Mouse (Mus musculus) limb, embryonic 10.5 days (tissue): Measurements from ENCODE around the gene Ppm1j. TPM values are rescaled to one million over a fixed set of nuclear protein-coding genes. Genes with fewer than 3 reads are reported as not detected.

Experiments
- DNase-seq: peaks from one replicate; pipeline ENCODE4 v3.0.0-alpha.2; 2017; ENCODE audit warnings: low spot score
- H3K27ac ChIP-seq: fragments of 300-500 bp; sonication (generic); 2 replicates; pipeline ENCODE4 v1.5.1; 2016; ENCODE audit warnings: mild to moderate bottlenecking
- H3K27me3 ChIP-seq: fragments of 300-500 bp; sonication (generic); 2 replicates; pipeline ENCODE4 v1.6.1; 2016; ENCODE audit warnings: low read depth, mild to moderate bottlenecking; ENCODE audit not compliant: poor library complexity, severe bottlenecking
- H3K36me3 ChIP-seq: fragments of 300-500 bp; sonication (generic); 2 replicates; pipeline ENCODE4 v1.6.1; 2016; ENCODE audit warnings: mild to moderate bottlenecking, moderate library complexity
- H3K4me1 ChIP-seq: fragments of 300-500 bp; sonication (generic); 2 replicates; pipeline ENCODE4 v1.6.1; 2016
- H3K4me3 ChIP-seq: fragments of 300-500 bp; sonication (generic); 2 replicates; pipeline ENCODE4 v1.5.1; 2016; ENCODE audit warnings: mild to moderate bottlenecking, moderate library complexity
- H3K9me3 ChIP-seq: fragments of 300-500 bp; sonication (generic); replicated peaks from 2 replicates; pipeline ENCODE4 v1.6.1; 2016; ENCODE audit warnings: mild to moderate bottlenecking
- WGBS: fragments of 180-500 bp; shearing (Covaris S2); methylation state at CpG from one replicate; pipeline ENCODE4 v1.1.7; 2016; 5-methylcytosine and 5-hydroxymethylcytosine counted together
- polyA plus RNA-seq: library from polyadenylated mRNA; unstranded; fragments of >200 nt; fragmentation: Nextera tagmentation; extraction: Ambion mirVana; gene quantifications from 2 replicates; pipeline ENCODE4 v1.2.1, GENCODE M21; 2016

The Ppm1j gene
- polyA plus RNA-seq, 1 experiment from 2014 or later = 3.2 TPM

DNA sequence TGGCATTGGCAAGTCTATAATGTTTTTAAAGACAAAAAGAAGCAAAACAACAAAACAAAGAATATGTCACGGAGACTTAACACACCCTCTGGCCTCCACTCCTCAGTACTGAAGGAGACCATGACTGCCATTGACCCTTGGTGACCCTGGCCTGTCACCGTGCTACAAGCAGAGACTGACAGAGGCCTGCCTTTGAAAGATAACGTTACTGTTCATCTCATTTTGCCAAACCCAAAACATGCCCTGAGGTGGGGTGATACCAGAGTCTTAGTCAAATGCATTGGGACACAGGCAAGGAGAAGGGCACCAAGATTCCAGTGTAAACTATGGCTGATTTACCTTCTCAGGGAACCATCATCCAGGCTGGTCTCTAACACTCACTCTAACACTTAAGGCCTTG lies 11.7 kb upstream of the Ppm1j start:
- Histone ChIP-seq H3K27ac (peak overlapping the region; percentile 50; the same call in 1 of the 2 replicates), H3K9me3 (no peaks in the 10 kb centered on the region), H3K4me3 (no peak overlapping the region), H3K36me3 (no peaks in the 10 kb centered on the region), H3K27me3 (peaks cover 7% of the 10 kb centered on the region; the same call in 1 of the 2 replicates), H3K4me1 (peaks cover 55% of the 10 kb centered on the region)
- WGBS = 61% methylated on average over 3 of the region's 3 CpGs
- peak; percentile 27 for DNase-seq

DNA sequence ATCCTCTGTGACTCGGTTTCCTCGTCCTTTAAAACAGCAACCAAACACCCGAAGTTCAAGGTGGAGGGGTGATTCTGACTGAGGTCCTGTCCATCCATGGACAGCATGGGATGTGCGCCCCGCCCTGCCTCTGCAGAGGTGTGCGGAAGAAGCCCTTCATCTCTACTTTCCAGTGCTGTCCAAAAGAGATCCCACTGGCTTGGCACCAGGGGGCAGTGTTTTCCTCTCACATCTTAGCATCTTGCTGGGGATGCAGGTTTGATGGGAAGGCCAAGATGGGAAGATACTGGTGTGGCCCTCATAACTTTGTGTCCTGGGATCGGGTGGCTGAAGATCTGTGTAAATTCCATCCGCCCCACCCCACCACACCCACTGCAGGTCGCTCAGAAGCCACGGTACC lies 10.8 kb upstream of the Ppm1j start:
- Histone ChIP-seq H3K27ac (peak overlapping the region; percentile 44; the same call in 1 of the 2 replicates), H3K4me1 (peaks cover 55% of the 10 kb centered on the region), H3K9me3 (no peaks in the 10 kb centered on the region), H3K36me3 (no peaks in the 10 kb centered on the region), H3K27me3 (peaks cover 7% of the 10 kb centered on the region; the same call in 1 of the 2 replicates), H3K4me3 (no peak overlapping the region)
- WGBS = 62% methylated on average over 10 of the region's 10 CpGs
- DNase-seq = peak; percentile 69

DNA sequence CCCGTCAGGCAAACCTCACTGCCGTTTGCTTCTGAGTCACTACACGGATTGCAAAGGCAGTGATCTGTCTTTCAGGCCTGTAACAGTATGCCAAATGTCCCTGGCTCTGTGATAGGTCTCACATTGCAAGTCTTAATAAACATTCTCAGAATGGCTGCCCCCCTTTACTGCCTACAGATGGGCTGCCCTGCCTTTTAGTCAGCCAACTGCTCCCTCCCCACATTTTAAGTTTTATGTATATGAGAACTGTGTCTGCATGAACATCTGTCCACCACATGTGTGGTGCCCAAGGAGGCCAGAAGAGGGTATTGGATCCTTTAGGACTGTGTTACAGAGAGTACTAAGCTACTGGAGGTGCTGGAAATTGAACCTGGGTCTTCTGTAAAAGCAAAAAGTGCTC lies 9.9 kb upstream of the Ppm1j start:
- 39% methylated on average over 3 of the region's 3 CpGs for WGBS
- H3K36me3 ChIP-seq = no peaks in the 10 kb centered on the region
- H3K27me3 ChIP-seq = peaks cover 12% of the 10 kb centered on the region
- peaks cover 56% of the 10 kb centered on the region for H3K4me1 ChIP-seq
- DNase-seq = peak; percentile 65
- H3K4me3 ChIP-seq = no peak overlapping the region
- H3K27ac ChIP-seq = peak overlapping the region; percentile 44
- H3K9me3 ChIP-seq = no peaks in the 10 kb centered on the region

DNA sequence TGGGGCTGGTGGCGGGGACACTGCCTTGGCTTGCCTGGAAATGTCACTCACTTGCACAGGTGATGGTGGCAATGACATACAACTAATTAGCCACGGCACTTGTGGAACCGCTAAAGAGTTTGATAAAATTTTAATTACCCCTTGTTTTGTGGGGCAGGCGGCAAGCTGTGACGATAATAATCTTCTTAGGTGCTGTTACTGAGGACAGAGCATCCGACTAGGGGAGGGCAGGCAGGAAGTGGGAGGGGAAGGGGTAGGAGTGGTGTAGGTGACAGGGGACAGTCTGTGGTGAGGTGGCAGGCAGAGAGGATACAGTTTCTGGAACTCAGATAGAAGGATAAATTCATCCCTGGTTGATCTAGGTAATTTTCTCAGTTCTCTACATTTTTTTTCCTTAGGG lies 9.4 kb upstream of the Ppm1j start:
- Histone ChIP-seq H3K4me1 (peaks cover 62% of the 10 kb centered on the region), H3K36me3 (no peaks in the 10 kb centered on the region), H3K27me3 (peaks cover 17% of the 10 kb centered on the region), H3K4me3 (no peak overlapping the region), H3K9me3 (no peaks in the 10 kb centered on the region), H3K27ac (peak overlapping the region; percentile 44)
- 34% methylated on average over 6 of the region's 6 CpGs for WGBS
- no peak for DNase-seq

DNA sequence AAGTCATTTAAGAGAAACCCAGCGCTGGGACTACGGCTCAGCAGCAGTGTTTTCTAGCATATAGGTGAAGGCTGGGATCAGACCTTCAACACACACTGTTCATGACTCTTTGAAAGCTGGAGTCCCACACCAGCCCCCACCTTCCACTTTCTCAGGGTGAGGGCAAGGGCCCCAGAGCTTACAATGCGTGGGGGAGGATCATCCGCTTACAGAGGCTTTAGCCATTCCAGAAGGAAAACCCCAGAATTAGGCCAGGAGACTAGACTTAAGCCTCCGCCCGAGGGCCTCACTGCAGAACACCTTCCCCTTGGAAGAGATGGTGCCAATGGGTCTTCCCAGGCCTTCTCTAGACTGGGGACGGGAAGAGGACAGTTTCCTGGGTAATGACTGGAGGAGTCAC lies 7.6 kb upstream of the Ppm1j start:
- DNase-seq = peak; percentile 17
- H3K9me3 ChIP-seq = no peaks in the 10 kb centered on the region
- 80% methylated on average over 7 of the region's 7 CpGs for WGBS
- peak overlapping the region; percentile 73; the same call in 1 of the 2 replicates for H3K27ac ChIP-seq
- H3K4me3 ChIP-seq = no peak overlapping the region
- peaks cover 71% of the 10 kb centered on the region for H3K4me1 ChIP-seq
- H3K27me3 ChIP-seq = peaks cover 36% of the 10 kb centered on the region
- H3K36me3 ChIP-seq = no peaks in the 10 kb centered on the region

DNA sequence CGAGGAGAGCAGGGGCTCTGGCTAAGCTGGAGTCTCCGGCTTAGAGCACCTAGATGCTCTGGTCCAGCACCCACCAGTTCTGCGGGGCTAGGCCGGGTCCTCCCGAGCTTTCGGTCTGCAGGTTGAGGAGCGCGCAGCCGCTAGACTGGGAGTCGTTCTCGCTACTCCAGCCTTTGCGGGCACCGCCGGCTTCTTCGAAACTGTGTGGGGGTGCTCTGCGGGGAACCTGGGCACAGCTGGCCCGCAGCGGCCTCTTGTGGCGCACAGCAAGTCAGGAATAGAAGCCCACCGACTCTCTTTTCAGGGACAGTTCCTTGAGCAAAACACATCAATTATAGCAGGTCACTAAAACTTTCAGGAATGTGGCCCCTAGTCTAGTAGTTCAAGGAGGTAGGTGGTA lies 3.5 kb upstream of the Ppm1j start:
- Histone ChIP-seq H3K4me3 (peak overlapping the region; percentile 53), H3K4me1 (peaks cover 54% of the 10 kb centered on the region), H3K36me3 (no peaks in the 10 kb centered on the region), H3K9me3 (no peaks in the 10 kb centered on the region), H3K27me3 (peaks cover 75% of the 10 kb centered on the region), H3K27ac (peak overlapping the region; percentile 65)
- WGBS = under 1% methylated on average over 20 of the region's 20 CpGs
- peak; percentile 79 for DNase-seq

DNA sequence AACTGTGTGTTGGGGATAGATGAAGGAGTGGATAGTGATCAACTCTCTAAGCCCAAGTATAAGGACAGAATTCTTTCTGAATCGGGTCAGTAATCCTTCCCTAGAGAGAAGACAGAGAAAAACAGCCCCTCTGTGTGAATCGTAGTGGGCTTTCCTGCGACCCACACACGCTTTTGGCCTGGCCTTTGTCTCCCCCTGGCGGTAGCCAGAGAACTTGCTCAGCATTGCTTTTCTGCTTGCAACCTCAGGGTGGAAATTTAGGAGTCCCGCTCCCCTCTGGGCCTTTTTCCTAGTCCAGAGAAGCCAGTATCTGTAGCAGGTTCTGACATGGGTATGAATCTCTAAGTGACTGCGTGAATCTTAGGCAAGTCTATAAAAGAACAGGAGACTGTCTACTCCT lies 907 bp upstream of the Ppm1j start:
- H3K27me3 ChIP-seq = peaks cover 95% of the 10 kb centered on the region
- DNase-seq = peak; percentile 87
- WGBS = 1% methylated on average over 7 of the region's 7 CpGs
- no peak overlapping the region for H3K27ac ChIP-seq
- H3K4me3 ChIP-seq = no peak overlapping the region
- no peaks in the 10 kb centered on the region for H3K36me3 ChIP-seq
- peaks cover 52% of the 10 kb centered on the region for H3K4me1 ChIP-seq
- no peaks in the 10 kb centered on the region for H3K9me3 ChIP-seq

DNA sequence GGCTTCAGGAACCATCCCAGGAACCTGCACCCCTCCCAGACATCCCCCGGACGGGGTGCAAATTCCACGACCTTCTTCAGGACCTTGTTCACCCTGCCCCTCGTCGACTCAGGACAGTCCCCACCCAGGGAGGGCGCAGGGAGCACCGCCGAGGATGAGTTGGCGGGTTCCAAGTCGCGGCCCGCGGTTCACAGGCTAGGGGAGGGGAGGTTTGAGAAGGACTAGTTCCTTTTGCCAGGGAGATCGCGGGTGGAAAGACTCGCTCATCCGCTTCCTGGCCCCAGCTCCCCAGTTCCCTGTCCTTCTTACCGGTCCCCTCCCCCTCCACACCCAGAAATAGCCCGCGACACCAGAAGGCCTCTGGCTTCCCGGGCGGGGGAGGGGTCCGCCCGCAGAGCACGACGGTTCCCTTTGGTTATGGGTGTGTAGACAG lies 631 bp downstream of the Ppm1j start, which contains the start of gene Fam19a3:
Gene Fam19a3 (minus strand): TSS at position 370 of the 433 bp plus-strand sequence.
- Histone ChIP-seq H3K27me3 (peaks cover 97% of the 10 kb centered on the region), H3K36me3 (no peaks in the 10 kb centered on the region), H3K4me1 (peaks cover 45% of the 10 kb centered on the region), H3K9me3 (no peaks in the 10 kb centered on the region), H3K4me3 (peak within 1 kb of the TSS; percentile 62), H3K27ac (peak within 1 kb of the TSS; percentile 62)
- DNase-seq = peak; percentile 66
- 1% methylated on average over 26 of the region's 26 CpGs for WGBS

DNA sequence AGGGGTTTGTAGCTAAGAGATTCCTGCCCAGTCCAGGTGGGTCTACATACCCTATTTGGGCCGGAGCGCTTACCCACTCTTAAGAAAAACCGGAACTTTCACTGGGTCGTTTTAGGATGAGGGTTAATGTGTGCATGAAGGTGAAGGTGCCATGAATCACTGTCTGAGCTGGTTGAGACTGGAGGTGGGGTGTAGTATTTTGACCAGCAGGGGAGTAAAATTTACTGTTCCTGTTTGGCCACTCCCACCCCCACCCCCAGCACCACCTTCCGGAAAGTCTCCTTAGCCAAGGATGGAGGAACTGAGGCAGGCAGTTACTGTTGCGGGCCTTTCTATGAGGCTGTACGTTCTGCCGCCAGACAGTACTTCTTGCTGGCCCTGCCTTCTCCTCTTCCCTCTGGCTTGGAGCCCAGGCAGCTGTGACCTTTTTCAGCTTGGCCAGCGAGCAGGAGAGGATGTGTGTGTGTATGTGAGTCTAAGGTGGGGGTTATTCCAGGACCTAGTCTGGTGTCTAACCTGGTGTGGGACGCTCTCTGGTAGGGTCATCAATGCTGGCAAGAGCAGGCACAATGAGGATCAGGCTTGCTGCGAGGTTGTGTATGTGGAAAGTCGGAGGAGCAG lies 1.3 kb downstream of the Ppm1j start:
- Histone ChIP-seq H3K36me3 (no peaks in the 10 kb centered on the region), H3K27me3 (peaks cover 90% of the 10 kb centered on the region), H3K4me1 (peaks cover 39% of the 10 kb centered on the region), H3K27ac (no peak overlapping the region), H3K4me3 (peak overlapping the region; percentile 62), H3K9me3 (no peaks in the 10 kb centered on the region)
- 12% methylated on average over 12 of the region's 12 CpGs for WGBS
- no peak for DNase-seq

DNA sequence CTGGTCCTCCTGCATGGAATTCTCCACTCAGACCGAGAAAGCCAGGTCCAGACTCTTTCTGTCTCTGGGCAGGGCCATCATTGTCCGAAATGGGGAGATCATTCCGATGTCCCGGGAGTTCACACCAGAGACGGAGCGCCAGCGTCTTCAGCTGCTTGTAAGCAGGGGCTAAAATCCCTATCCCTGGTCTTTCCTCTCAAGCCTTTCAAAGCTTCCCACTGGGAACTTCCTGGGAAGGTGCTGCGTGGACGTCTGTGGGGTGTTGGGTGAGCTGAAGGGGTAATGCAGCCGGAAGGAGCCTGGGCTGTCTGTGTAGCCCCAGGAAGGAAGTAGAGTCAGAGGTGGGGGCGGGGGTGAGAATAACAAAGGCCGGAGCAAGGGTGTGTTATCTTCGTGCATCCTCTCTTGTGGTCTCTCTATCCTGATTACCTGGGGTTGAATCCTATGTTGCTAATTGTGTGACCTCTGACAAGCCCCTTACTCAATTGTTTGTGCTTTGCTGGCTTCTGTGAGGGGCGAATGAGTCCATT lies 3.2 kb downstream of the Ppm1j start:
- H3K36me3 ChIP-seq = no peaks in the 10 kb centered on the region
- no peak overlapping the region for H3K27ac ChIP-seq
- WGBS = 29% methylated on average over 14 of the region's 14 CpGs
- no peak for DNase-seq
- no peak overlapping the region for H3K4me3 ChIP-seq
- no peaks in the 10 kb centered on the region for H3K9me3 ChIP-seq
- peaks cover 42% of the 10 kb centered on the region for H3K4me1 ChIP-seq
- peaks cover 75% of the 10 kb centered on the region for H3K27me3 ChIP-seq

DNA sequence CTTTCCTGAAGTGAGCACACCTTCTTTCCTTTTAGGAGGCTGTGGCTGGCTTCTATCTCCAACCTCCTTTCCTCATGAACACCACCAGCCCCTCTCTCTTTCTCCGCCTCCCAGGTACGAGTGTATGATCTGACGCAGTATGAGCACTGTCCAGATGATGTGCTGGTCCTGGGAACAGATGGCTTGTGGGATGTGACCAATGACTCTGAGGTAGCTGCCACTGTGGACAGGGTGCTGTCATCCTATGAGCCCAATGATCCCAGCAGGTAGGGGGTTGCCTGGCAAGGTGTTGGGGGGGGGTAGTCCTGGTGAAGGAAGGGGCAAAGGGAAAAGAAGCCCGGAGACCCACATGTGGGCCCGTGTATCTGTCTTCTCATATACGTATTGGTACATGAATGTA lies 4.4 kb downstream of the Ppm1j start:
- Histone ChIP-seq H3K27me3 (peaks cover 63% of the 10 kb centered on the region), H3K36me3 (no peaks in the 10 kb centered on the region), H3K9me3 (no peaks in the 10 kb centered on the region), H3K4me1 (peaks cover 54% of the 10 kb centered on the region), H3K4me3 (no peak overlapping the region), H3K27ac (no peak overlapping the region)
- no peak for DNase-seq
- 85% methylated on average over 6 of the region's 6 CpGs for WGBS

DNA sequence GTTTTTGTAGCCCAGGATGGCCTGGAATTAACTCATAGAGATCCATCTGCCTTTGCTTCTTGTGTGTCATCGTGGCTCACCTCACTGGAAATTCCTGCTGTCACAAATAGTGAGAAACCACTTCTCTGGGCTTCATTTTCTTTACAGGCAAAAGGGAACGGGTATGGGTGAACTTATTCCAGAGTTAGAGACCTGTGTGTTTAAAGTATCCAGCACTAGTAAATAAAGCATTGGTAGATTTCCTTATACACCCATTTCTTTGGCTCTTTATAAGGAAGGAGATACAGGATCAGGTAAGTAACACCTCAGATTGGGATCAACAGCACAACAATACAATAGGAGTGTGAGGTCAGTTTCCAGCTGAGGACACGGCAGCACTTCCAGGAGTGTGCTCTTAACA lies 7.2 kb downstream of the Ppm1j start, which contains the start of gene Rhoc:
Gene Rhoc (plus strand): TSS at position 301 of the 400 bp plus-strand sequence.
- WGBS = 35% methylated on average over 3 of the region's 3 CpGs
- Histone ChIP-seq H3K4me3 (peak within 1 kb of the TSS; percentile 76), H3K27me3 (peaks cover 35% of the 10 kb centered on the region), H3K36me3 (peaks cover 16% of the 10 kb centered on the region), H3K9me3 (no peaks in the 10 kb centered on the region), H3K27ac (peak within 1 kb of the TSS; percentile 92), H3K4me1 (peaks cover 61% of the 10 kb centered on the region)
- DNase-seq = no peak

DNA sequence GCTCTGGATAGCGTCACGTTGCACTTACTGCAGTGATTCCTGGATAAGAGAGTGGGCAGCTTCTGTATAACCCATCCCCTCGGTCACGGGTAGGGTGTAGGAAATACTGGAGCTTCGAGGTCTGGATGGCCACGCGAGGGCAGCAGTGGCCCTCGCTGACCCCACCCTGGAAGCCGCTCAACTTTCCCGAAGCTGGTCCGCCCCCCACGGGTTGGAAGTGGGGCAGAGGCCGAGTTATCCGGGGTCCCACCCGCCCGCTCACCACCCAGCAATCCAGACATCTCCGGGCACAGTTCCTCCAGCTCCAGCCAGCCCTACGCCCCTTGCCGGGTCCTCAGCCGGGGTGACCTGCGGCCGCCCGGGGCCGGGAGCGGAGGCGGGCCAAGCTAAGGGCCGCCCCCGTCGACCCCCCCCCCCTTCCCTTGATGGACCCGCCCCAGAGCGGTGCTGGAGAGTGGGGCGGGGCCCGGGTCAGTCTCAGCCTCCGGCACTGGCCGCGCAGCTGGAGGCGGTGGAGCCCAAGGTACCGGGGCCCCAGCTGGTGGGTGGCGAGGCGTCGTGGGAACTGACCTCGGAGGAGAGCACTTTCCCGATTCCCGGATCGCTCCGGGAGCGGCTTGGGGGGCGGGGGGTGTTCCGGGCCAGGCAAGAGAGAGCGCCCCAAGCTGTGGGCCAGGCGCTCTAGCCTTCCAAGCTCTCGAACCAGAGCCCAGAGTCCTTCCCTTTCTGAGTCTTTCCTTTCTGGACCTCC lies 7.9 kb downstream of the Ppm1j start:
- Histone ChIP-seq H3K4me1 (peaks cover 67% of the 10 kb centered on the region), H3K27me3 (peaks cover 29% of the 10 kb centered on the region), H3K9me3 (no peaks in the 10 kb centered on the region), H3K4me3 (peak overlapping the region; percentile 76), H3K36me3 (peaks cover 23% of the 10 kb centered on the region), H3K27ac (peak overlapping the region; percentile 92)
- under 1% methylated on average over 52 of the region's 52 CpGs for WGBS
- peak; percentile 89 for DNase-seq
